Mouse (Mus musculus): Measurements from ENCODE around the gene Ttll11.

Gene Ttll11

DNA sequence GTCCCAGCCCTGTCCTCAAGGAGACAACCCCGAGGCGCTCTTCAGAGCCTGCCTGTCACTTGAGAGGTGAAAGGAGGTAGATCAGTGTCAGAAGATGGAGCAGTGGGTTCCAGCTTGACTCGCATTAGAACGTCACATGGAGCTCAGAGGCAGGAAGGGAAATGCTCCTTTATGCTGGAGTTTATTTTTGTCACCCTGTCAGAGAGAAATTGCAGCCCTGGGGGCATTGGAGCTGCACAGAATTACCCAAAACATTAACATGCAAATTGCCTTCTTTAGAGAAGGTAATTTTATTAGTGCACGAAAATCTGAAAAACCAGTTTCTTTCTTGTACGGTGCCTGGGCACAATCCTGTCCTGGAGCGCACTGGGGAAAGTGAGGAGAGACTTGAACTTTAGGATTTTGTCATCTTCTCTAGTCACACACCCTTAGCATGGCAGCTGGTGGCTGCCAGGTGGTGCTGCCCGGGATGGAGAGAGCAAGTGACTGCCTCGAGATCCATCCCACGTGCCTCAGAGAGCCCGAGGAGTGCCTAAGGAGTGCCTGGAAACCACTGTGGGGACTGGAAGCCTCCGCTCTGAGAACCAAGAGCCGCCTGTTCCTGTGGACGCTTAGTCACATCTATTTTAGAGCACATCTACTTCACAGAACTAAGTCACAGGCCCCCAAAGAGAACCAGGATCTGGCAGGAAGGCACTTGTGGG lies 211.7 kb downstream of the Ttll11 start:
- DNase-seq (ENCODE audit: low spot score in 2 of 2), result no peak

GRCm38 (mm10) chr2:35764328-35764727 lies 215.4 kb downstream of the Ttll11 start:
- DNase-seq (ENCODE audit: low spot score in 2 of 2), result no peak

- no peak for DNase-seq (ENCODE audit: low spot score in 2 of 2)
These were observed 215.9 kb downstream of the Ttll11 start for GRCm38 (mm10) chr2:35763818-35764217.

DNA sequence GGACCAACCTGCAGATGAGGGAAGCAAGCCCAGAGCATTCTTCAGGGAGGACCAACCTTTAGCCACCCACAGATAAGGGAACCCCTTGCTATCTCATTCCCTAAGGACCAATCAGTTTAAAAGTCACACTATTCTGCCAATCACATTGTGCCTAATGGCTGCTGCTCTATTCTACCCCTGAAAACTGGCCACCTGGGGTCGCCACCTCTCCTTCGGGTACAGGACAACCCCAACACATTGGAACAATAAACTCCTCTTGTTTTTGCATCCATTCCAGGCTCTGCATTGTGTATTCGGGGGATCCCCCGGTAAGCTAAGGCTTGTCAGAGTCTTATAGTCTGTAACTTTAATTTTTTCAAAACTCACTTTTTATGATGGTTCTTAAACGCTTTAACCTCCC lies 218.3 kb downstream of the Ttll11 start:
- no peak for DNase-seq (ENCODE audit: low spot score in 2 of 2)

GRCm38 (mm10) chr2:35760867-35761266 lies 218.8 kb downstream of the Ttll11 start:
- DNase-seq (ENCODE audit: low spot score in 2 of 2), result no peak

- DNase-seq (ENCODE audit: low spot score in 2 of 2), result no peak
These were observed 219.4 kb downstream of the Ttll11 start for GRCm38 (mm10) chr2:35760352-35760751.

- DNase-seq (ENCODE audit: low spot score in 2 of 2), result no peak
These were observed 223.2 kb downstream of the Ttll11 start for GRCm38 (mm10) chr2:35756467-35756866.

DNA sequence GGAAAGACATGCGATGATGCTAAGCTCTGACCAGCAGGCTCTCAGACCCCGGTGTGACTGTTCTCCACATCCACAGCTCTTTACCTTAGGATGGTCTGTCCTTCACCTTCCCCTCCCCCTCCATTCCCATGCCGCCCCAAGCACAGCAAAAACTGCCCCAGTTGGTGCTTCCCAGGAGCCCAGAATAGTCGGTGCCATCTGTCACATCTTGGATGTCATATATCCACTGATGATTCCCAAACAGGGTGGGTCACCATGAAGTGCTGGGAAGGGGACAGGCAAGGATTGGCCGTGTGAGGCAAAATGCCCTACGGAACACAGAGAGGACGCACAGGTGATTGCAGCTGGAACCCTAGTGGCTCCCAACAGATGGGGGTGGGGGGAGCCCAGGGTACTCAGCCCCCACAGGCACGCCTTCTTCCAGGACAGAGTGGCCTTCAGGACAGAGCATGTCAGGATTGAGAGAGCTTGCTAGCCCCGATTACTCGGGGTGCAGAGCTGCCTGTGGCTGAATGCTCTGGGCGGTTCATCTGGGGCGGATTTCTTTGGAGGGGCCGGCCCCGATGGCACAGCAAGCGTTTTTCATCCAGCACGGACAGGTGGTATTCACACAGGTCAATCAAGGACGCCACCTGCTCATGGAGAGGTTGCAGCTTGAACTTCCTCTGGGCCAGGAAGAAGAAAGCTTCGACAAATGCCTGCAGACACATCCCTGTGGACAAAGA lies 227.8 kb downstream of the Ttll11 start:
- DNase-seq (ENCODE audit: low spot score in 2 of 2), result no peak

DNA sequence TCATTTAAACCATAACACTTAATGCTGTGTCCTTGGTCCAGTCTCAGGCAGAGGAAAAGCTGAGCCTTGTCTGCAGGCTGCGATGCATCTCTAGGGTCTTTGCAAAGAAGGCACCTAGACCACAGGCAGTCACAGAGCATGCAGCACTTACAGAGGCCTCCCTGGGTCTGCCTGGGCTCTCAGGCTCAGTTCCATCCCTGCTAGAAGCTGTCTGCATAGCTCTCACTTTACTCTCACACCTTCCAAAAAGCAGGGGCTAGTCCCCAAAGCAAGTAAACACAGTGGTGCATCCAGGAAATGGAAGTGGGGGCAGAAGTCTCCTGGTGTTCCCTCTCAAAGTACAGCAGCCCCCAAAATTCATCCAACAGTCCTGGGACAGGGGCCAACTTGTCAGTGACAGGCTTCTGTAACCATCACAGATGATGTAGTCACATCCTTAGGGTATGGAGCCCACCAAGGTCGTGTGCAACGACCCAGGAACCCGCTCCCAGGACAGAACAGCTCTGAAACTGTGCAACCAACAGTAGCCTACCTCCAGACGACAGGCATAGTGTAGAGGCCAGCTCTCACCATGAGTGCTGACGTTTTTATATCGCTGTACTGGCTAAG lies 229.1 kb downstream of the Ttll11 start:
- DNase-seq (ENCODE audit: low spot score in 2 of 2), result no peak

DNA sequence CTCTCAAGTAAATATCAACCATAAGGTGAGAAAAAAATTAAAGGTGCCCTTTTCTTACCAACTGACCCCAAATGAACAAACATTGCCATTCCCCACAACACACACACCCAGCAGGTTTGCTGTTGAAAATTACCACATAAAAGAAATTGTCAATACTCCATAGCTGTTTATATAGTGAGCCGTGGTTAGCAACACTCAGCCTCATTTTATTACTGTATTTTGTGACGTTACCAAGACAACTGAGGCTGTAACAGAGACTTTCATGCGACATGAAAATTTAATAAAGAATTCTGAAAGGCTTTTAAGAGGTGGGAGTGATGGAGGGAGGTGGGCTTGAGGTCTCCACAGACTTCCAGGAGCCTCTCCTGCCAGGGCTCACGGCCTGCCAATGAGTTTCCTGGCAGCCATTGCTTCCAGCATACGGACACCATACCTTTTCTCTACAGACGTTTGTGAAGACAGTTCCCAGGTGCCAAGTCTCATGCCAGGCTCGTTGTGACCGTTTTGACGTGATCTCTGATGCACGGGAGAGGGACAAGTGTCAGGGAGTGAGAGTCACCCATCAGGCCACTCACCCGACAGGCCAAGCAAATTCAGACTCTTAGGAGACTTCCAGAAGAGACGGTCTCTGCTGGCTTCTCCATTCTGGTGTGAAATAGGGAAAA lies 232.2 kb downstream of the Ttll11 start:
- DNase-seq (ENCODE audit: low spot score in 2 of 2), result no peak

DNA sequence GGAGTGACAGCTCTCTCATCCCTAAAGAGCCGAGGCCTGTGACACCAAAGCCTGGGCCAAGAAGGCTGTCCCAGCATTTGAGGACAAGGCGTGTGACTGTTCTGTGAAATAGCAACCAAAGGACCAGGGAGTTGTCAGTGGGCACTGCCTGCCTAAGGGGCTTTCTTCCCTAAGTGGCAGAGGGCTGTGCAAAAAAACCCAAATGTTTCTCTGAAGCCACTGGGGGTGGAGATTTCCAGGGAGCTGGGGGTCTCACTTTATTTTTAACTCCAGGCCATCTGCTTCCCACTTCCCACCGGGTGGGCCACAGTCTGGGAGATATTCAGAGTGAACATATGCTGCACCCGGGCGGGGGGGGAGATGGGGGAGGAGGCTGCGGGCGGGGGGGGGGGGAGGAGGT lies 233.1 kb downstream of the Ttll11 start:
- no peak for DNase-seq (ENCODE audit: low spot score in 2 of 2)

DNA sequence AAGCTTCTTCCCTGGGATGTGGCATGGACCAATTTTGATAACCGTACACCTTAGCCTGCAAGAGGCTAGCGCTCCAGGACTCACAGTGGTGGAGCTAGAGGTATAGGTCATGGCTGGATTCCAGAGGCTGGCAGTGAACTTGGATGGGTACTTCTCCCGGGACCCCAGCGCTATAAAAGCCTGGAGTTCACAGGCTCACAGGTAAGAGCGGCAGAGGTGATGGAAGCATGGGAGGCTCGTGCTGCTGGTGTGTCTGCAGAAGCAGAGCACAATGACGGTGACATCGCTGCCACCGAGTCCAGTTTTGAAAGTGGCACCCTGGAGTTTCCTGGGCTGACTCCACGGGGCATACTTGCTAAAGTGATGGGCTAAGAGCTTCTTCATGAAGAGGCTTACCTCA lies 233.8 kb downstream of the Ttll11 start:
- DNase-seq (ENCODE audit: low spot score in 2 of 2), result no peak

DNA sequence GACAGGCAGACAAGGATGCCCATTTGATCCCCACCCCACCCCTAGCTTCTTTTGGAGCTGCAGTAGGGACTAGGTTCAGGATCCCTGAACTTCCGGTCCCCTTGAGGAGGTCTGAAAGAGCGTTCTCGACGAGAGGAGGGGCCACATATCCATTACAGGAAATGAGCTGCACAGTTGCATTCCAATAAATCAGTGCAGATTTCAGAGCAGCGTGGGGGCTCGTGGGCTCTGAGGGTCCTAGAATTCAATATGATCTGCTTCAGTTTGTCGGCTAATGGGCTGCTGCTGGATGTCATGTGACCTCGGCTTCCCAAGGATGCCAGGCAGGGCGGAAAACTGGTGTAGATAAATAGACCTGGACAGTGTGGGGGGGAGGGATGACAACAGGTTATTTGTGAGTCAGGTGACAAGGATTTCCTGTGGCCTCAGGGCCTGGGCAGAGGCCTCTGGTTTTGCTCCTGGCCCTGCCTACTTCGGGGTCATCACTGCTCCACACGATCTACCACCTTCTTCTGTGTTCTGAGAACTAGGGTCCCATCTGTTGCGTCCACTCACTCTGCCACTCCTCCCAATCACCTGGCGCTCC lies 240.0 kb downstream of the Ttll11 start:
- no peak for DNase-seq (ENCODE audit: low spot score in 2 of 2)

DNA sequence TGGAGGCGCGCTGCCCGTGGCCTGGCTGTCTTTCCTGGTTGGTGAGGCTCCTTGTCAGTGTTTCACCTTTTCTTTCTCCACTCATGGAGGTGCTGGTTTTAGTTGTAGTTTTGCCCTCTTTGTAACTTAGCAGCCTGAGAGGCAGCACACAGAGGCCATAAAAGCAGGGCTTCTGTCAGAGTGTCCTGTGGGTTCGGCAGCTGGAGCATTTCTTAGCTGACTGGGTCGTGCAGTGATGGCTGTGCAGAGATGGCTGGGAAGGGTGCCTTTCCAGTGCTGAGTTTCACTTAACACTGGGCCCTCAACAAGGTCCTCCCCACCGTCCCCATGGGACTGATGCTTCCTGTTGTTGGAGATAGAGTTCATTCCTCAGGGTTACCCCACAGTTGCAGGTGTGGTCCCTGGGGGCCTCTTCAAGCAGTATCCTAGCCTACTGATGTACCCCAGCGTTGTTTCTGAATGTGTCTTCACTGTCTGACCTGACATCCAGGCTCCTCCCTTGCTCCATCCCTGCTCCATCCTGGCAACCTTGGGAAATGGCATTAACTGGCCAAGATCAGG lies 242.2 kb downstream of the Ttll11 start:
- DNase-seq (ENCODE audit: low spot score in 2 of 2), result no peak

DNA sequence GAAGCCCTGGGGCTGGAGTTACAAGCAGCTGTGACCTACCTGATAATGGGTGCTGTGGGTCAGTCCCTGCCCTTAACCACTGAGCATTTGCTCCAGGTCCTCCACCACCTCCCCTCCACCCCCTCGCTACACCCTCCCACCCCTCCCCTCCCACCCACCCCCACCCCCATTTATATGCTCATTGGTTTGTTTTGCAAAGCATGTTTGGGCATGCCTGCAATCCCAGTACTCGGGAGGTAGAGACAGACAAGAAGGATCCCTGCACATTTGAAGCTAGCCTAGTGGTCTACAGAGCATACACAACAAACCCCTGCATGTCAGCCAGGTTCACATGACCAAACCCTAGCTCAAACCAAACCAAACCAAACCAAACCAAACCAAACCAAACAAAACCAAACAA lies 243.7 kb downstream of the Ttll11 start:
- DNase-seq (ENCODE audit: low spot score in 2 of 2), result no peak

DNA sequence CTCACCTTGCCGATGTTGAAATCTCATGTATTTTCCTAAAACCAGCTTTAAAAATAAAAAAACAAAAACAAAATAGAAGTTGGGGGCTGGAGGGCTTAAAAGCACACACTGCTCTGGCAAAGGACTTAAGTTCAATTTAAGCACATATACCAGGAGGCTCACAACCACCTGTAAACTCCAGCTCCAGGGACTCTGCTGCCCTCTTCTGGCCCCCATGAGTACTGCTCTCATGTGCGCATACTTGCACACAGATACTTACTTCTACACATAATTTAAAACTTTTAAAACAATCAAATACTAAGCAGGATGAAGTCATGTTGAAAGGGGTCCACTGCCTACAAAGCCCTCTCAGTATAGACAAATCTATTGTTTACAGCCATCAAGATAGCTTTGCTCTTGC lies 244.7 kb downstream of the Ttll11 start:
- DNase-seq (ENCODE audit: low spot score in 2 of 2), result no peak

DNA sequence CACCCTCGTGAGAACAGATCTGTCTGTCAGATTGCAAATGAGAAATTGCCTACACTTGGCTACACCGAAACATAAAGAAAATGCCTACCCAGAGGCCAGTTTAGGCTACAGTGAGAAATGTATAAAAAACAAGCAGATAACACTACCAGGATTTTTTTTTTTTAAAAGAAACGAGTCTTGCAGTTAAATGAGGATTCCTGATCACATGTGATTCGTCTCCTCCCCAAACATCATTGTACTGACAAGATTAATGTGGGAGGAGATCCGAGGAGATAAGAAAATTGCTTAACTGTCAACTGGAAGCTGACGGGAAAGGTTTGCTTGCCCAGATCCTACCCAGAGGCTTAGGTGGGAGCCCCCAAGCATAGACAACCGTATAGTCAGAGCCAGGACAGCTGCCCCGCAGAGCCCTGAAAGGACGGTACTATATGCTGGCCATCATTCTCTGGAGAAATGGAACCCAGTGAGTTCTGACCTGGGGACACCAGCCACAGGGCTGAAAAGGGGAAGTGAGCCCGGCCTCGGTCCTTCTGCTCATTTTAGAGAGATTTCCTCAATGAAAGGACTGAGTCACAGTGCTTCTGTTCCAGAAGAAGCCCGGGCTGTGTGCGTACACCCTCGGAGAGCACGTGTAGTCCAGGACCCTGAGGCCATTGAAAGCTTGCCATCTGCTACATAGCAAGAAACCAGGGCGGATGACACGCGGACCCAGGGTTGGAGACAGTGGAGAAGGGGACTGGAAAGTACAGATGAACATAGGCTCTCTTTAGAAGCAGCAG lies 247.9 kb downstream of the Ttll11 start:
- DNase-seq (ENCODE audit: low spot score in 2 of 2), result no peak

DNA sequence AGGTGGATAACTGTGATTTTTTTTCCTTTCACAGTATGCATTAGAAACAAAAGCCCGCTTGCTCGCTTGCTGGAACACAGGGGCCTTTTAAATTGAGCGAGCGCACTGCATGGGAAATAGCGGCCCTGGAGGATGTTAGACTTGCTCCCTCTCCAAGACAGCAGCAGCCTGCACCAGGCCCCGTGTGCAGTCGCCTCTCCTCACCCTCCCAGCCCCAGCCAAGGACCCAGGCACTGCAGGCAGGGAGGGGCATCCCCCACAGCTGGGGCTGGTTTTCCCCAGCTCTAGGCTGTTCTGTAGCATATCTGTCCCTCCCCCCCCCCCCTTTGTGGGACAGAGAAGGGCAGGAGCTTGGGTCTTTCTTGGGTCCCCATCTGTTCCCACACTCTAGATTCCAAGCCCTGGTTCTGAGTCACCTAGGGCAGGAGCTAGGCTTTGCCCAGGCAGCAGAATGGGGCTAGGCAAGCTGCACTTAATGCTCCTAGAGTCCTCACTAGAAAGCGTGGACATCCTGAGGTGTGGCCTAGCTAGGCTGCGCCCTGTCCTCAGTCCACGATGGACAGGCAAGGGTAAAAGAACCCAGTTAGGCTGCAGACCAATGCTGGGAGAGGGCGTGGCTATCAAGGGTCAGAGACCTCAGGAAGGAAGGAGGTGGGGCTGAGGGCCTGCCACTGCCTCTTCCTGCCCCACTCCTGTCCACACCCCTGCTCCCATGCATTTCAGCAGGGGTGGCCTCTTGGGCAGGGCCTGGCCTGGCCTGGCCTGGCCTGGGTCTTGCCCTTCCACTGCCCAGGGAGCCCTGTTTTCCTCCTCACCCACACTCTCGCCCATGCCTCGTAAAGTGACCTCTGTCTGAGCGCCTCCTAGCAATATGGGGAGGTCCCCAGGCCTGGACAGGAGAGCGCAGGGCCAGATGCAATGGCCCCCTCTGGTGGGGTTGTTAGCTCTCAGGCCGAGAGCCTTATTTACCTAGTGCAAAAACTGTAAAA lies 250.3 kb downstream of the Ttll11 start:
- peak; percentile 40 to 65 for DNase-seq (ENCODE audit: low spot score in 2 of 2)

- DNase-seq (ENCODE audit: low spot score in 2 of 2), result no peak
These were observed 251.1 kb downstream of the Ttll11 start for GRCm38 (mm10) chr2:35728633-35729032.

DNA sequence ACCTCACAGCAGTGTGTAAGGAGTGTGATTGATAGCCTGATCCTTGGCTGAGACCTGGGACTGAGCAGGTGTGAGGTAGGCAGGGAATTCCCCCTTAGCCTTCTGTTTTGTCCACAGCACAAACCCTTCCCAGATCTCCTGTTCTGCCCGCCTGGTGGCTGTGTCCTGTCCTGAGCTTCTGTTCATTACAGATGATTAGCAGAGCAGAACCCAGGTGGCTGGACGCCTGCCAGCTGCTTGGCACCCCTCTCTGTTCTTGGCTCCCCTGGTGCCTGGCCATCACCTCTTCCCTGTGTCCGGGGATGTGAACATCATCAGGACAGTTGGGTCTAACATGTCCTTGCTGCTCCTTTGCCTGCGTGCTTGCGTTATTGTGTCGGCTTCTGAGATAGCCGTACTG lies 256.0 kb downstream of the Ttll11 start:
- DNase-seq (ENCODE audit: low spot score in 2 of 2), result no peak
